In the genomic region with DNA sequence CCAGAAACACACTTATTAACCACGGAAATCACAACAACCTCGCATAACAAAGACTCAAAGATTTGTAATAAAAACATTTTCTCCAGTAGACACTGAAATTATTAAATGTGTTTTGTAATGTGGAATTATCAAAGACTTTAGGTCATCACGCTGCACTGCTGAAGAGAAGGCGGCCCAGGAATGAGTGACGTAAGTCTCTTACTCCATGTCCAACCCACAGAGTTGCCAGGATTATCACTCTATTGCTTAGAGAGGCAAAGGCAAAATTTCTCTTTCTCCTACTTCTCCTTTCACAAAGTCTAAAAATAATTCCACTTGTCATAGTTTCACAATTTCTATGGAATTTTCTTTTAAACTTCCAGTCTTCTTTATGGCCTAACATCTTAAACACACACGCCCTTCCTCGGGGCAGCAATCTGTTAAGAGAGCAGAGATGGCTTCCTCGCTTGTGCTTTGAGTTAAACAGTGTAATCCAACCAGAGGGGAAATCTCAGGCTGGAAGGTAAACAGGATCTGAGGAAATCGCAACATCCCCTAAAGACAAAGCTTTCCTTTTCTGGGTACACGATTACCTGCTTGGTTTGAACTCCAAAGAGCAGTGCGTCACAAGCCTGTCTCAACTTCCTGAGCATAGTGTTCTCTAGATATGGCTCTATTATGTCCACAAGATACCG, we compare ENCODE assay signal across 11 mouse cellular contexts.
DNase-seq lines count a peak whose midpoint lies in the region; ATAC-seq lines count a peak whose summit lies in the region.
"Had no signal": no experiment of that assay in that cellular context is flagged by ENCODE, and none has a peak within 500 bp of the region (broad histone marks: within the 10 kb centered on the region; RNA-seq: fewer than 3 reads in every experiment).

No protein-coding gene starts in this region.

- H3K36me3 ChIP-seq in limb, embryonic 15.5 days, result no peaks in the 10 kb centered on the region
- H3K36me3 ChIP-seq in limb, embryonic 10.5 days, result no peaks in the 10 kb centered on the region
- 0 out of 2 replicates have a peak, but pooled peaks cover 4% of the 10 kb centered on the region for H3K36me3 ChIP-seq in embryonic facial prominence, embryonic 15.5 days
- no peaks in the 10 kb centered on the region for H3K36me3 ChIP-seq in intestine, embryonic 16.5 days (ENCODE audit: control insufficient read depth, insufficient read depth, low read length)
- H3K36me3 ChIP-seq: hindbrain, embryonic 12.5 days had no signal

- no peak overlapping the region for H3K4me3 ChIP-seq in limb, embryonic 15.5 days
- H3K4me3 ChIP-seq in limb, embryonic 10.5 days, result no peak overlapping the region
- H3K4me3 ChIP-seq in embryonic facial prominence, embryonic 15.5 days (replicated peaks), result no peak overlapping the region
- no peak overlapping the region for H3K4me3 ChIP-seq in intestine, embryonic 16.5 days (ENCODE audit: low read length)
- H3K4me3 ChIP-seq: hindbrain, embryonic 12.5 days had no signal

- no peaks in the 10 kb centered on the region for H3K9me3 ChIP-seq in limb, embryonic 15.5 days
- H3K9me3 ChIP-seq in limb, embryonic 10.5 days (replicated peaks), result no peaks in the 10 kb centered on the region
- H3K9me3 ChIP-seq in embryonic facial prominence, embryonic 15.5 days (replicated peaks), result no peaks in the 10 kb centered on the region
- no peaks in the 10 kb centered on the region for H3K9me3 ChIP-seq in intestine, embryonic 16.5 days (ENCODE audit: control insufficient read depth, low read length)
- H3K9me3 ChIP-seq: hindbrain, embryonic 12.5 days had no signal

- ATAC-seq in limb, embryonic 15.5 days (ENCODE audit: insufficient number of reproducible peaks, low FRiP score, low TSS enrichment, low read depth), result no peak
- no peak for ATAC-seq in embryonic facial prominence, embryonic 15.5 days (ENCODE audit: insufficient number of reproducible peaks, low FRiP score, low TSS enrichment, low read depth)
- ATAC-seq in intestine, embryonic 16.5 days, result no peak
- peak; percentile 36 for ATAC-seq in megakaryocyte progenitor cell, adult 5-6 weeks (replicated peaks; ENCODE audit: poor library complexity)
- ATAC-seq: Patski had no signal

- 76% methylated on average over 12 of the region's 12 CpGs for WGBS in limb, embryonic 15.5 days
- WGBS in limb, embryonic 10.5 days, result 89% methylated on average over 12 of the region's 12 CpGs
- 68% methylated on average over 12 of the region's 12 CpGs for WGBS in embryonic facial prominence, embryonic 15.5 days
- 67% methylated on average over 12 of the region's 12 CpGs for WGBS in intestine, embryonic 16.5 days

- H3K4me2 ChIP-seq in limb, embryonic 15.5 days, result no peak overlapping the region
- no peak overlapping the region for H3K4me2 ChIP-seq in embryonic facial prominence, embryonic 15.5 days (replicated peaks)
- no peak overlapping the region for H3K4me2 ChIP-seq in intestine, embryonic 16.5 days (ENCODE audit: low read depth, low read length)
- H3K4me2 ChIP-seq: hindbrain, embryonic 12.5 days had no signal

- no peak overlapping the region for H3K9ac ChIP-seq in limb, embryonic 15.5 days
- H3K9ac ChIP-seq in embryonic facial prominence, embryonic 15.5 days, result no peak overlapping the region
- no peak overlapping the region for H3K9ac ChIP-seq in intestine, embryonic 16.5 days (ENCODE audit: low read depth, low read length)
- H3K9ac ChIP-seq: hindbrain, embryonic 12.5 days had no signal

- peak overlapping the region; percentile 24 for H3K27ac ChIP-seq in limb, embryonic 15.5 days
- H3K27ac ChIP-seq in limb, embryonic 10.5 days, result no peak overlapping the region
- H3K27ac ChIP-seq in embryonic facial prominence, embryonic 15.5 days (replicated peaks), result 0 out of 2 replicates have a peak overlapping the region, but pooled peaks have one; percentile 41
- peak overlapping the region; percentile 31 for H3K27ac ChIP-seq in intestine, embryonic 16.5 days (ENCODE audit: low read length)
- H3K27ac ChIP-seq: hindbrain, embryonic 12.5 days had no signal

- H3K4me1 ChIP-seq in limb, embryonic 15.5 days, result peaks cover 9% of the 10 kb centered on the region
- no peaks in the 10 kb centered on the region for H3K4me1 ChIP-seq in limb, embryonic 10.5 days
- peaks cover 13% of the 10 kb centered on the region; the same call in 1 of the 2 replicates for H3K4me1 ChIP-seq in embryonic facial prominence, embryonic 15.5 days
- H3K4me1 ChIP-seq in intestine, embryonic 16.5 days (ENCODE audit: control insufficient read depth, insufficient read depth, low read length), result peaks cover 38% of the 10 kb centered on the region
- H3K4me1 ChIP-seq: hindbrain, embryonic 12.5 days had no signal

- no peaks in the 10 kb centered on the region for H3K27me3 ChIP-seq in limb, embryonic 15.5 days
- H3K27me3 ChIP-seq in limb, embryonic 10.5 days (ENCODE audit: low read depth, poor library complexity, severe bottlenecking), result no peaks in the 10 kb centered on the region
- no peaks in the 10 kb centered on the region for H3K27me3 ChIP-seq in embryonic facial prominence, embryonic 15.5 days
- no peaks in the 10 kb centered on the region for H3K27me3 ChIP-seq in intestine, embryonic 16.5 days (replicated peaks; ENCODE audit: control insufficient read depth, insufficient read depth, low read length)
- H3K27me3 ChIP-seq: hindbrain, embryonic 12.5 days; Patski had no signal

- DNase-seq in limb, embryonic 10.5 days (ENCODE audit: low spot score), result no peak
- no peak for DNase-seq in gastrocnemius, adult 18-20 months (ENCODE audit: low spot score)
- DNase-seq in ovary, postnatal 10 days (ENCODE audit: low spot score), result no peak
- no peak for DNase-seq in natural killer cell, adult 2 months (ENCODE audit: low spot score in 2 of 2)
- DNase-seq: cerebellum, postnatal 10 days had no signal
